Mouse (Mus musculus) stomach, embryonic 14.5 days (tissue): ENCODE results near the gene Zc3hc1. TPM values are rescaled to one million over a fixed set of nuclear protein-coding genes. Genes with fewer than 3 reads are reported as not detected.
A peak's percentile ranks its signal among the peaks of the same experiment; 100 is the strongest.

Experiments used
- ATAC-seq: fragments of 200-750 bp; cut with Nextera tagmentation; 2 replicates; pipeline ENCODE4 v1.8.0; 2017; ENCODE audit warnings: low read depth, moderate TSS enrichment; ENCODE audit not compliant: insufficient number of reproducible peaks, insufficient read depth, low FRiP score
- H3K27ac ChIP-seq: fragments of 300-500 bp; sonication (generic); 2 replicates; pipeline ENCODE4 v1.5.1; 2014; ENCODE audit warnings: mild to moderate bottlenecking, low read length, moderate library complexity, mixed read lengths
- H3K27me3 ChIP-seq: fragments of 300-500 bp; sonication (generic); 2 replicates; pipeline ENCODE4 v1.6.1; 2014; ENCODE audit warnings: low read length, control low read depth, mixed read lengths; ENCODE audit not compliant: control insufficient read depth, insufficient read depth
- H3K36me3 ChIP-seq: fragments of 300-500 bp; sonication (generic); 2 replicates; pipeline ENCODE4 v1.6.1; 2014; ENCODE audit warnings: mild to moderate bottlenecking, control low read depth, low read length, moderate library complexity, mixed read lengths; ENCODE audit not compliant: control insufficient read depth, insufficient read depth
- H3K4me1 ChIP-seq: fragments of 300-500 bp; sonication (generic); 2 replicates; pipeline ENCODE4 v1.6.1; 2014; ENCODE audit warnings: low read length, control low read depth, mixed read lengths; ENCODE audit not compliant: control insufficient read depth, insufficient read depth
- H3K4me2 ChIP-seq: fragments of 300-500 bp; sonication (generic); replicated peaks from 2 replicates; pipeline ENCODE4 v1.6.1; 2014; ENCODE audit warnings: low read depth, low read length, control low read depth
- H3K4me3 ChIP-seq: fragments of 300-500 bp; sonication (generic); 2 replicates; pipeline ENCODE4 v1.5.1; 2014; ENCODE audit warnings: low read depth, low read length, control low read depth
- H3K9ac ChIP-seq: fragments of 300-500 bp; sonication (generic); replicated peaks from 2 replicates; pipeline ENCODE4 v1.6.1; 2014; ENCODE audit warnings: low read depth, mild to moderate bottlenecking, control low read depth, low read length, moderate library complexity, mixed read lengths
- H3K9me3 ChIP-seq: fragments of 300-500 bp; sonication (generic); 2 replicates; pipeline ENCODE4 v1.6.1; 2016; ENCODE audit warnings: low read depth, low read length, control low read depth; ENCODE audit not compliant: control insufficient read depth
- WGBS: fragments of 180-500 bp; shearing (Covaris S2); extraction: QIAGEN DNeasy Blood & Tissue Kit; methylation state at CpG from one replicate; pipeline ENCODE4 v1.1.7; 2014; 5-methylcytosine and 5-hydroxymethylcytosine counted together
- polyA plus RNA-seq: library from polyadenylated mRNA; unstranded; fragments of >200 nt; fragmentation: Nextera tagmentation; extraction: Ambion mirVana; gene quantifications from 2 replicates; pipeline ENCODE4 v1.2.1, GENCODE M21; 2014

The Zc3hc1 gene
- polyA plus RNA-seq, 1 experiment from 2014 or later, result 50.7 TPM

DNA sequence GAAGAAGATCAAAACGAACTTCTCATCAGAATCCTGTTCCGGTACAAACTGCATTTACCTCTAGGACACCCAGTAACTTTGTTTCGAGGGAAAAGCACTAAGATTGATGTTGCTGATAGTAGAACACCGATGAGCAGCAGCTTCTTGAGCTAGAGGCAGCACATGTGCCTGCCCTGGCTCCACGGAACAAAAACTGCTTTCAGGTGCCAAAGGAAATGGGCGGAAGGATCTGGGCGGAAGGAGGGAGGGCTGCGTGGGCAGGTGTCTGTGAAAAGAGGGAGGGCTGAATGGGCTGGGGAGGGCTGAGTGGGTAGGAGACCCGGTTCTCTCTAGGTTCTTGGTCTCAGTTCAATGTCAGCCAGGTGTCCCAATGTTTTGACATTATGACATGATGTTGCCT lies 39.5 kb downstream of the Zc3hc1 start:
- H3K27me3 ChIP-seq, result no peaks in the 10 kb centered on the region

DNA sequence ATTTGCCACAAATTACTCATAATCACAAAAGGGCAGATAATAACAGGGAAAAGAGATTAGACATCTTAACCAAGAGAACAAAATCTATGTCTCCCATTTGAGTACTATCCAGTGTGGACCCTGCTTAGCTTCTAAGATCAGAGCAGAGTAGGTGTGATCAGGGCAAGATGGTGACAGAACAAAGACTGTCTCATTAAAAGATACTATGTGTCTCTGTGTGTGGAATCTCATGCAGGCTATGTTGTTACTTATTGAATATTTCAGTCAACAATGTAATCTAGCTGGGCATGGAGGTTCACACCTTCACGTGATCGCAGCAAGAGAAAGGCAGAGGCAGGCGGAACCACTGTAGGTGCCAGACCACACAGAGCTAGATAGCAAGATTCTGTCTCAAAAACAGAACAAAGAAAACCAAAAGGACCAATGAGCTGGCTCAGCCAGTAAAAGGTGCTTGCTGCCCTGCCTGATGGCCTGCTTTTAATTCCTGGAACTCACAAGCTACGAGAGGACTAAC lies 43.5 kb downstream of the Zc3hc1 start:
- ATAC-seq, result no peak
- no peaks in the 10 kb centered on the region for H3K4me1 ChIP-seq
- H3K27me3 ChIP-seq, result no peaks in the 10 kb centered on the region
- no peaks in the 10 kb centered on the region for H3K9me3 ChIP-seq
- H3K9ac ChIP-seq, result no peak overlapping the region
- no peak overlapping the region for H3K27ac ChIP-seq
- H3K36me3 ChIP-seq, result no peaks in the 10 kb centered on the region
- H3K4me3 ChIP-seq, result no peak overlapping the region
- H3K4me2 ChIP-seq, result no peak overlapping the region
- WGBS, result 74% methylated on average over 4 of the region's 4 CpGs

More for the DNA sequence above, 39.5 kb downstream of the Zc3hc1 start:
- ATAC-seq, result no peak
- Histone ChIP-seq H3K4me3 (no peak overlapping the region), H3K36me3 (no peaks in the 10 kb centered on the region), H3K9ac (no peak overlapping the region), H3K27ac (no peak overlapping the region), H3K4me1 (no peaks in the 10 kb centered on the region), H3K4me2 (no peak overlapping the region), H3K9me3 (no peaks in the 10 kb centered on the region)
- 67% methylated on average over 9 of the region's 9 CpGs for WGBS

DNA sequence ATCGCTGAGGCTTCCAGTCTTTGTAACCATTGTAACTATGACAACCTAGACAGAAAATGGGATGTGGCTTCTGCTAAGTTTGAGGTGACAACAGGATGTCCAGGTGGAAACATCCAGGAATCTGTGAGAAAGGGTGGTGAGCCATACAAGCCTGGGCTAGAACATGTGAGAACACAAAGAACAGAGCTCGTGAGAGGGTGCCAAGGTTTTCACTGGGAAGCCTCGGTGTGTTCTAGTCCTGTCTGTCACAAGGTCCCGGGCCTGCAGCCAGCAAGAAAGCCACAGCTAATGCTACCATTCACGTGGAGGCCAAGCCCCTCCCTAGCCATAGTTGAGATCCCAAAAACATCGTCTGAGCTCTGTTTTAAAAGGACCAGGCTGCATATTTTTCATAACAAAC lies 44.1 kb downstream of the Zc3hc1 start:
- Histone ChIP-seq H3K36me3 (no peaks in the 10 kb centered on the region), H3K4me3 (no peak overlapping the region), H3K4me2 (no peak overlapping the region), H3K27ac (no peak overlapping the region), H3K27me3 (no peaks in the 10 kb centered on the region), H3K9me3 (no peaks in the 10 kb centered on the region), H3K9ac (no peak overlapping the region), H3K4me1 (no peaks in the 10 kb centered on the region)
- 59% methylated on average over 6 of the region's 6 CpGs for WGBS
- ATAC-seq, result no peak

DNA sequence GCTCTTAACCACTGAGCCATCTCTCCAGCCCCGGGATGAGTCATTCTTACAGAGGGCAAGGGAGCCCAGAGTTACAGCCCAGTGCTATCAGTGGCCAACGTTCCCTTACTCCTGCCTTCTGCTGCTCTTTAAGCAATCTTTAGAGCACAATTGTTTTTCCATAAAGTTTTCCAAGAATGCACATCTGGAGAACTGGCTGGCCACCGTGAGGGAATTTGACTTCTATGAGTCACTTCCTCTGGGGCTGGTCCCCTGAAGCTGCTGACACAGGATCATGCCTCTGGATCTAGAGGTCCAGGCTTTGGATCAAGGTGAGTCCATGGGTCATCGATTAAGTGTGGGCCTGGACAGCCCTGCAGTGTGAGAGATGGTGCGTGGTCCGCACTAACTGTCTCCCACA lies 46.8 kb downstream of the Zc3hc1 start:
- no peaks in the 10 kb centered on the region for H3K9me3 ChIP-seq
- no peak overlapping the region for H3K9ac ChIP-seq
- no peak overlapping the region for H3K4me2 ChIP-seq
- H3K27me3 ChIP-seq, result no peaks in the 10 kb centered on the region
- no peaks in the 10 kb centered on the region for H3K36me3 ChIP-seq
- no peak for ATAC-seq
- H3K27ac ChIP-seq, result no peak overlapping the region
- H3K4me3 ChIP-seq, result no peak overlapping the region
- 73% methylated on average over 6 of the region's 6 CpGs for WGBS
- no peaks in the 10 kb centered on the region for H3K4me1 ChIP-seq

DNA sequence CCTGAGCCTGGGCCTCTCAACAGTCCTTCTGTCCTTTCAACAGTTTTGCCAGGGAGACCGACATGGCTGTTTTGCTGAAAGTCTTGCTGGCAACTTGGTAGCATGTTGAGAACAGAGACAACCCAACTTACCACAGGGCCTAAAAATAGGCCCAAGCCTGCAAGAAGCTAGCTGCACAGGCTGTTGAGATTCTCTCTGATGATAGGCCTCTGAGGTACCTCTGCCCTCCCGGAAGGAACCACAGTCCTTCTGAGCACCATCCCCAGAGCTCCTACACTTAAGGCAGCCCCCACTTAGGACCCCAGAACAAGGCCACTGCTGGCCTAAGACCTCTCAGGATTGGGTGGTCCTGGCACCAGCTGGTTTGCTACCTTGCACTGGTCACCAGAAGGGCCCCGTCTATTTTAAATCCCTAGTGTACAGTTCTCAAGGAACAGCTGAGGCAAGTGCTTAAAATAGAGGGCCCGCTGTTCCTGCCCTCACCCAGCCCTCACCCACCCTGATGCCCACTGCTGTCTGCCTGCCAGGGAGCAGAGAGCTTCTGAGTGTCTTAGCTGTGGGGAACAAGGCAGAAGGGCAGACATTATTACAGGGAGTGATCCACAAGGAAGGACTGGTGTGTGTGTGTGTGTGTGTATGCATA lies 50.5 kb downstream of the Zc3hc1 start:
- H3K9ac ChIP-seq, result no peak overlapping the region
- H3K4me2 ChIP-seq, result no peak overlapping the region
- WGBS, result 83% methylated on average over 4 of the region's 4 CpGs
- H3K4me1 ChIP-seq, result no peaks in the 10 kb centered on the region
- H3K4me3 ChIP-seq, result no peak overlapping the region
- no peak overlapping the region for H3K27ac ChIP-seq
- no peaks in the 10 kb centered on the region for H3K9me3 ChIP-seq
- no peaks in the 10 kb centered on the region for H3K27me3 ChIP-seq
- no peak for ATAC-seq
- no peaks in the 10 kb centered on the region for H3K36me3 ChIP-seq

DNA sequence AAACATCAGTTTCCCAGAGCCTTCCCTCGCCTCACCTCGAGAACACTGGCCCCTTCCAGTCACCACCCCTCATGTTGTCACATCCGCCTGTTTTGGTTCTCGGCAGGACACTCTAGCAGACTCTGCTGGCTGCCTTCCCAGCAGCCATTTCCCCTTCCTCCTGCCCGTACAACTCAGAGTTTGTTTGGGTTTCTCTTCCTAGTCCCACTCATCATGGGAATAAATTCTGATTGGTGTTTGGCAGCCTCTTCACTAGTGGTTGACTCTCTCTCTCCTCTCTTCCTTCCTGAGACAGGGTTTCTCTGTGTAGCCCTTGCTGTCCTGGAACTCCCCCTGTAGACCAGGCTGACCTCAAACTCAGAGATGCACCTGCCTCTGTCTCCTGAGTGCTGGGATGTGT lies 53.9 kb downstream of the Zc3hc1 start:
- 9% methylated on average over 5 of the region's 5 CpGs for WGBS
- Histone ChIP-seq H3K4me3 (no peak overlapping the region), H3K27ac (no peak overlapping the region), H3K36me3 (no peaks in the 10 kb centered on the region), H3K4me2 (peak overlapping the region; percentile 17), H3K9ac (no peak overlapping the region), H3K27me3 (no peaks in the 10 kb centered on the region), H3K9me3 (no peaks in the 10 kb centered on the region), H3K4me1 (0 out of 2 replicates have a peak, but pooled peaks cover 5% of the 10 kb centered on the region)
- peak; percentile 69; the same call in 1 of the 2 replicates for ATAC-seq

DNA sequence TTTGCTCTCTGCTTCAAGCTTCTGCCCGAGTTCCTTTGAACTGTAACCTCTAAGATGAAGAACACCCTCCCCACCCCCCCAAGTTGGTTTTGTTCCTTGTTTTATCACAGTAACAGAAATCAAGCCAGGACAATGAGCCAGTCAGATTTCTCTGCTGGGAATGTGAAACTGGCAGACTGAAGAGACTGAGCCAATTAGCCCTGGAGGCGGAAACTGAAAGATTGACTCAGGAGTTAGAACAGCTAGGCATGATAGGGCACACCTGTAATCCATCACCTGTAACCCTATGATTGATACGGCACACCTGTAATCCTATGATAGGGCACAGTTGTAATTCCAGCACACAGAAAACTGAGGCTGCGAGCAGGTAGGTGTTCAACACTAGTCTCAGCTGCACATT lies 58.6 kb downstream of the Zc3hc1 start:
- no peaks in the 10 kb centered on the region for H3K9me3 ChIP-seq
- H3K4me1 ChIP-seq, result 0 out of 2 replicates have a peak, but pooled peaks cover 5% of the 10 kb centered on the region

DNA sequence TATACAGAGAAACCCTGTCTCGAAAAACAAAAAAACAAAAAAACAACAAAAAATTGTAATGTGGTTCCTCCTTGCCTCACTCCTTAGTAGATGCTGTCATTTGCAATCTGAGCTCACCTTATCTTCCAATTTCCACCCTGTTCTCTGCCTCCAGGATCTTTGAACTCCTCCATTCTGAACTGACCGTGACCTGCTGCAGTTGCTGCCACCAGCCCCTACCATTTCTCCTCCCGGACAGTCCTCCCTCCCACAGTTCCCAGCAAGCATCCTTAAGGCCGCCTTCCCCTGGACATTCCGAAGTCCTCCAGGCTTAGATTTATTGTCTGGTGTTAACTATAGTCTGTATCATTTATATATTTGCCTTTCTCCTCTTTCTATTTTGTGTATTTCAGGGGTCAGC lies 60.1 kb downstream of the Zc3hc1 start:
- Histone ChIP-seq H3K4me3 (no peak overlapping the region), H3K27me3 (no peaks in the 10 kb centered on the region), H3K4me2 (no peak overlapping the region), H3K36me3 (no peaks in the 10 kb centered on the region), H3K4me1 (0 out of 2 replicates have a peak, but pooled peaks cover 5% of the 10 kb centered on the region), H3K9ac (no peak overlapping the region), H3K9me3 (no peaks in the 10 kb centered on the region), H3K27ac (no peak overlapping the region)
- ATAC-seq, result no peak
- 58% methylated on average over 5 of the region's 5 CpGs for WGBS

More for the DNA sequence above, 58.6 kb downstream of the Zc3hc1 start:
- no peak overlapping the region for H3K9ac ChIP-seq
- H3K27ac ChIP-seq, result no peak overlapping the region
- no peak overlapping the region for H3K4me2 ChIP-seq
- H3K4me3 ChIP-seq, result no peak overlapping the region
- H3K27me3 ChIP-seq, result no peaks in the 10 kb centered on the region
- 53% methylated on average over 4 of the region's 4 CpGs for WGBS
- H3K36me3 ChIP-seq, result no peaks in the 10 kb centered on the region
- ATAC-seq, result no peak
